Comparison of ENCODE assay signal across 28 mouse cellular contexts in the genomic region with DNA sequence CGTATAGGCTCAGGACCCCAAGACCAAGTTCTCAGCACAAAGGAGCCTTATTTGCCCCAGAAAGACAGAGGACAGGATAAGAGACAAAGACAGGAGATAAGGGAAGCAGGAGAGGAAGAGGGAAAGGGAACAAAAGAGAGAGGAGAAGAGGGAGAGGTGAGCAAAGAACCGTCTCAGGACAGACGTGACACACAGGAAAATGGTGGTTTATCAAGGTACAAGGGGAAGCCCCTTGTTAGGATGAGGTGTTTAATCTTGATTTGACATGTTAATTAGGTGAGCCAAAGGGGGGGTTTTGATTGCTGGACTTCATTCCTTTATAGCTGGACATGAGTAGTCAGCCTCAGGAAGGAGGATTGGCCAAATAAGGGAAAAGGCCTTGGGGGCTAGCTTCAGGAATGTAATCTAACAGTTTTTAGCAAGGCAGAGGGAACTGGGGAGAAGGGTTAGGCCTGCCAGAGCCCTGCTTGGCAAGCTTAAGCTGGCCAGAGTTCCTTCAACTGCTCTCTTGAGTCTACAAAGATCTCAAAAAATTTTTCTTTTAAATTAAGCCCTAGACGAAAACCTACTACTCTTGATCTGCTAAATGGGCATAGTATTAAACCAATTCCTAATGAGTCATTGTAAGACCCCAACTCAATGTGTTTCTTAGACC. TPM values are rescaled to one million over a fixed set of nuclear protein-coding genes. Genes with fewer than 3 reads are reported as not detected.
A peak's percentile ranks its signal among the peaks of the same experiment; 100 is the strongest.
DNase-seq lines count a peak whose midpoint lies in the region; ATAC-seq and TF ChIP-seq lines count a peak whose summit lies in the region.
"Had no signal": no experiment of that assay in that cellular context is flagged by ENCODE, and none has a peak within 500 bp of the region (broad histone marks: within the 10 kb centered on the region; RNA-seq: fewer than 3 reads in every experiment).

No protein-coding gene starts in this region.

- TF ChIP-seq EP300 in MEL (IDR thresholded peaks at IDR 0.05; ENCODE audit: low read depth in 1 of 2, low read length in 2 of 2), result no peak

- WGBS in forebrain, embryonic 11.5 days, result 88% methylated on average over 4 of the region's 4 CpGs
- WGBS in hindbrain, embryonic 12.5 days, result 89% methylated on average over 4 of the region's 4 CpGs

- TF ChIP-seq RAD21 in MEL (IDR thresholded peaks at IDR 0.05; ENCODE audit: low read depth, low read length), result no peak

- peaks cover 4 to 81% of the 10 kb centered on the region in 2 experiments for H3K36me3 ChIP-seq in MEL (ENCODE audit: control insufficient read depth in 1 of 2, insufficient read depth in 2 of 2, low read length in 2 of 2)
- no peaks in the 10 kb centered on the region for H3K36me3 ChIP-seq in forebrain, embryonic 11.5 days (ENCODE audit: control insufficient read depth, insufficient read depth, low read length)
- H3K36me3 ChIP-seq in hindbrain, embryonic 12.5 days, result peaks cover 20% of the 10 kb centered on the region

- H3K4me3 ChIP-seq in MEL (ENCODE audit: control insufficient read depth in 1 of 2, insufficient read depth in 1 of 2, low read depth in 2 of 2, low read length in 2 of 2), result peak overlapping the region in 1 of 2 experiments; percentile 16; a peak in 1 of 4 replicates
- no peak overlapping the region for H3K4me3 ChIP-seq in forebrain, embryonic 11.5 days (ENCODE audit: low read depth, low read length)
- no peak overlapping the region for H3K4me3 ChIP-seq in hindbrain, embryonic 12.5 days
- H3K4me3 ChIP-seq: embryonic facial prominence, embryonic 13.5 days; forebrain, embryonic 10.5 days; hindbrain, embryonic 10.5 days; midbrain, embryonic 10.5 days; neural tube, embryonic 13.5 days had no signal

- no peaks in the 10 kb centered on the region for H3K9me3 ChIP-seq in MEL (replicated peaks; ENCODE audit: insufficient read depth, low read length)
- H3K9me3 ChIP-seq in forebrain, embryonic 11.5 days (ENCODE audit: control insufficient read depth, low read length), result no peaks in the 10 kb centered on the region
- no peaks in the 10 kb centered on the region for H3K9me3 ChIP-seq in hindbrain, embryonic 12.5 days (replicated peaks)
- H3K9me3 ChIP-seq: embryonic facial prominence, embryonic 13.5 days; forebrain, embryonic 10.5 days; hindbrain, embryonic 10.5 days; midbrain, embryonic 10.5 days; neural tube, embryonic 13.5 days had no signal

- peak; percentile 21 for DNase-seq in adrenal gland, postnatal 14 days
- no peak for DNase-seq in adrenal gland, postnatal 4 days (ENCODE audit: low spot score in 2 of 2)
- DNase-seq in CD4-positive helper T cell, adult 2 months (ENCODE audit: low read depth, low spot score), result peak; percentile 55
- peak; percentile 49 for DNase-seq in MEL (ENCODE audit: low read depth, low spot score)
- no peak for DNase-seq in forebrain, embryonic 11.5 days (ENCODE audit: low spot score)
- DNase-seq: cerebellum, adult 18-20 months; cerebellum, postnatal 10 days; heart, postnatal 14 days; kidney, adult 11 months; kidney, postnatal 14 days; layer of hippocampus, adult 9-11 months; liver; lung, adult 2 months; right cerebral cortex, postnatal 4 days; thymus, adult 2 months; thymus, postnatal 36 days had no signal

- no peaks in the 10 kb centered on the region for H3K27me3 ChIP-seq in MEL (ENCODE audit: control insufficient read depth in 1 of 2, insufficient read depth in 2 of 2, low read length in 2 of 2)
- no peaks in the 10 kb centered on the region for H3K27me3 ChIP-seq in forebrain, embryonic 11.5 days (ENCODE audit: control insufficient read depth, insufficient read depth, low read length)
- no peaks in the 10 kb centered on the region for H3K27me3 ChIP-seq in hindbrain, embryonic 12.5 days
- H3K27me3 ChIP-seq: CH12.LX; embryonic facial prominence, embryonic 13.5 days; neural tube, embryonic 13.5 days had no signal

- H3K4me2 ChIP-seq in forebrain, embryonic 11.5 days (ENCODE audit: low read depth, low read length, severe bottlenecking), result no peak overlapping the region
- H3K4me2 ChIP-seq in hindbrain, embryonic 12.5 days (replicated peaks), result no peak overlapping the region
- H3K4me2 ChIP-seq: embryonic facial prominence, embryonic 13.5 days; neural tube, embryonic 13.5 days had no signal

- no peak for TF ChIP-seq CTCF in MEL (IDR thresholded peaks at IDR 0.05 in 2 of 3, conservative IDR thresholded peaks at IDR 0.05 in 1 of 3; ENCODE audit: control insufficient read depth in 1 of 3, insufficient read depth in 1 of 3, low read depth in 2 of 3, low read length in 3 of 3, poor library complexity in 1 of 3, severe bottlenecking in 1 of 3)

- ATAC-seq in inflammation-experienced regulatory T-cells, adult 6 months, result peak; percentile 95
- no peak for ATAC-seq in forebrain, embryonic 11.5 days (replicated peaks; ENCODE audit: low FRiP score)
- no peak for ATAC-seq in hindbrain, embryonic 12.5 days (ENCODE audit: low FRiP score)
- ATAC-seq: forebrain, embryonic 16.5 days; hindbrain, postnatal 0 days; midbrain, embryonic 16.5 days had no signal

- 0 out of 4 replicates have a peak, but pooled peaks of 1 of the 2 experiments have one; percentile 27 for TF ChIP-seq POLR2A in MEL (IDR thresholded peaks at IDR 0.05; ENCODE audit: control insufficient read depth in 1 of 2, insufficient read depth in 1 of 2, low read depth in 1 of 2, low read length in 2 of 2, poor library complexity in 1 of 2)

- peak overlapping the region; percentile 96 for H3K27ac ChIP-seq in MEL (ENCODE audit: control insufficient read depth, low read depth, low read length)
- no peak overlapping the region for H3K27ac ChIP-seq in forebrain, embryonic 11.5 days (ENCODE audit: low read depth, low read length)
- no peak overlapping the region for H3K27ac ChIP-seq in hindbrain, embryonic 12.5 days
- H3K27ac ChIP-seq: embryonic facial prominence, embryonic 13.5 days; forebrain, embryonic 10.5 days; hindbrain, embryonic 10.5 days; hindbrain, postnatal 0 days; liver, embryonic 14.5 days; midbrain, embryonic 10.5 days; neural tube, embryonic 13.5 days had no signal

- H3K79me2 ChIP-seq in MEL (ENCODE audit: control insufficient read depth, insufficient read depth, low read length, poor library complexity), result peaks cover 44% of the 10 kb centered on the region

- H3K9ac ChIP-seq in MEL (ENCODE audit: control insufficient read depth, low read depth, low read length, poor library complexity, severe bottlenecking), result peak overlapping the region; percentile 56
- no peak overlapping the region for H3K9ac ChIP-seq in forebrain, embryonic 11.5 days (ENCODE audit: low read length)
- H3K9ac ChIP-seq in hindbrain, embryonic 12.5 days, result no peak overlapping the region
- H3K9ac ChIP-seq: embryonic facial prominence, embryonic 13.5 days; liver, embryonic 14.5 days; neural tube, embryonic 13.5 days had no signal

- H3K4me1 ChIP-seq in MEL (ENCODE audit: control insufficient read depth in 1 of 2, insufficient read depth in 2 of 2, low read length in 2 of 2), result peaks cover 35 to 63% of the 10 kb centered on the region in 2 experiments
- peaks cover 3% of the 10 kb centered on the region; the same call in 1 of the 2 replicates for H3K4me1 ChIP-seq in forebrain, embryonic 11.5 days (replicated peaks; ENCODE audit: control insufficient read depth, insufficient read depth, low read length)
- H3K4me1 ChIP-seq in hindbrain, embryonic 12.5 days, result peaks cover 11% of the 10 kb centered on the region

RNA-seq across cellular contexts. Expression of gene Trappc6b, which starts 5.9 kb away (rescaled TPM):
- 87.3 and 90.0 TPM in 2 replicates for total RNA-seq in adrenal gland, postnatal 14 days (2021)
- total RNA-seq in adrenal gland, postnatal 4 days (2021), result 10 to 100 TPM; 92.0 to 95.4 TPM
- 45.9 and 48.1 TPM in 2 replicates for total RNA-seq in MEL (2012; rRNA removed)
- polyA plus RNA-seq in MEL (2012; ENCODE audit: insufficient read depth in 1 of 2, insufficient read length in 2 of 2, low read depth in 1 of 2, low replicate concordance in 2 of 2, missing spikeins in 1 of 2), result 10 to 100 TPM in 1 of 2 experiments, not detected in 1; 75.3 TPM
- polyA plus RNA-seq in inflammation-experienced regulatory T-cells, adult 6 months (2017; shearing (Covaris generic)), result 100 to 1,000 TPM in 2 of 3 experiments, 10 to 100 TPM in 1; 70.3 to 103 (median 103) TPM
- 64.6 and 69.1 TPM in 2 replicates for polyA plus RNA-seq in forebrain, embryonic 11.5 days (2014; fragmentation: Nextera tagmentation; extraction: Ambion mirVana)
- 111 and 119 TPM in 2 replicates for polyA plus RNA-seq in hindbrain, embryonic 12.5 days (2016; fragmentation: Nextera tagmentation; extraction: Ambion mirVana)

RNA-seq across cellular contexts. Expression of gene Pnn, which starts 11.4 kb away (rescaled TPM):
- 54.1 and 60.2 TPM in 2 replicates for total RNA-seq in adrenal gland, postnatal 14 days (2021)
- 10 to 100 TPM; 71.8 to 78.4 TPM for total RNA-seq in adrenal gland, postnatal 4 days (2021)
- 36.7 and 38.4 TPM in 2 replicates for total RNA-seq in MEL (2012; rRNA removed)
- polyA plus RNA-seq in MEL (2012; ENCODE audit: insufficient read depth in 1 of 2, insufficient read length in 2 of 2, low read depth in 1 of 2, low replicate concordance in 2 of 2, missing spikeins in 1 of 2), result 100 to 1,000 TPM; 132 to 216 TPM
- 100 to 1,000 TPM in 2 of 3 experiments, 10 to 100 TPM in 1; 95.0 to 156 (median 100) TPM for polyA plus RNA-seq in inflammation-experienced regulatory T-cells, adult 6 months (2017; shearing (Covaris generic))
- 124 and 127 TPM in 2 replicates for polyA plus RNA-seq in forebrain, embryonic 11.5 days (2014; fragmentation: Nextera tagmentation; extraction: Ambion mirVana)
- polyA plus RNA-seq in hindbrain, embryonic 12.5 days (2016; fragmentation: Nextera tagmentation; extraction: Ambion mirVana), result 106 and 118 TPM in 2 replicates

RNA-seq across cellular contexts. Expression of gene Mia2, which starts 40.3 kb away (rescaled TPM):
- total RNA-seq in adrenal gland, postnatal 14 days (2021), result 87.4 and 106 TPM in 2 replicates
- total RNA-seq in adrenal gland, postnatal 4 days (2021), result 10 to 100 TPM; 72.0 to 78.0 TPM
- total RNA-seq in MEL (2012; rRNA removed), result 103 and 134 TPM in 2 replicates
- 100 to 1,000 TPM in 1 of 2 experiments, not detected in 1; 175 TPM for polyA plus RNA-seq in MEL (2012; ENCODE audit: insufficient read depth in 1 of 2, insufficient read length in 2 of 2, low read depth in 1 of 2, low replicate concordance in 2 of 2, missing spikeins in 1 of 2)
- polyA plus RNA-seq in inflammation-experienced regulatory T-cells, adult 6 months (2017; shearing (Covaris generic)), result 10 to 100 TPM; 19.0 to 34.2 (median 32.9) TPM
- 50.6 and 55.2 TPM in 2 replicates for polyA plus RNA-seq in forebrain, embryonic 11.5 days (2014; fragmentation: Nextera tagmentation; extraction: Ambion mirVana)
- 52.0 and 62.5 TPM in 2 replicates for polyA plus RNA-seq in hindbrain, embryonic 12.5 days (2016; fragmentation: Nextera tagmentation; extraction: Ambion mirVana)

RNA-seq across cellular contexts. Expression of gene Gemin2, which starts 42.1 kb away (rescaled TPM):
- total RNA-seq in adrenal gland, postnatal 14 days (2021), result 9.0 and 9.6 TPM in 2 replicates
- total RNA-seq in adrenal gland, postnatal 4 days (2021), result 10 to 100 TPM; 13.6 to 15.0 TPM
- 17.7 and 18.4 TPM in 2 replicates for total RNA-seq in MEL (2012; rRNA removed)
- polyA plus RNA-seq in MEL (2012; ENCODE audit: insufficient read depth in 1 of 2, insufficient read length in 2 of 2, low read depth in 1 of 2, low replicate concordance in 2 of 2, missing spikeins in 1 of 2), result 10 to 100 TPM in 1 of 2 experiments, not detected in 1; 19.5 TPM
- polyA plus RNA-seq in inflammation-experienced regulatory T-cells, adult 6 months (2017; shearing (Covaris generic)), result 10 to 100 TPM; 38.4 to 43.3 (median 39.6) TPM
- 27.1 and 33.2 TPM in 2 replicates for polyA plus RNA-seq in forebrain, embryonic 11.5 days (2014; fragmentation: Nextera tagmentation; extraction: Ambion mirVana)
- polyA plus RNA-seq in hindbrain, embryonic 12.5 days (2016; fragmentation: Nextera tagmentation; extraction: Ambion mirVana), result 21.9 and 22.0 TPM in 2 replicates

RNA-seq across cellular contexts. Expression of gene Sec23a, which starts 43.5 kb away (rescaled TPM):
- total RNA-seq in adrenal gland, postnatal 14 days (2021), result 45.1 and 46.4 TPM in 2 replicates
- total RNA-seq in adrenal gland, postnatal 4 days (2021), result 10 to 100 TPM; 48.1 to 53.7 TPM
- total RNA-seq in MEL (2012; rRNA removed), result 16.1 and 16.4 TPM in 2 replicates
- polyA plus RNA-seq in MEL (2012; ENCODE audit: insufficient read depth in 1 of 2, insufficient read length in 2 of 2, low read depth in 1 of 2, low replicate concordance in 2 of 2, missing spikeins in 1 of 2), result 10 to 100 TPM; 16.7 to 98.2 TPM
- polyA plus RNA-seq in inflammation-experienced regulatory T-cells, adult 6 months (2017; shearing (Covaris generic)), result 10 to 100 TPM; 30.8 to 34.0 (median 32.3) TPM
- 76.0 and 76.5 TPM in 2 replicates for polyA plus RNA-seq in forebrain, embryonic 11.5 days (2014; fragmentation: Nextera tagmentation; extraction: Ambion mirVana)
- polyA plus RNA-seq in hindbrain, embryonic 12.5 days (2016; fragmentation: Nextera tagmentation; extraction: Ambion mirVana), result 108 and 121 TPM in 2 replicates

Comparison
In these comparisons a context has a peak if more than half of its experiments do, and no peak if none do; other contexts are left out.
1. DNase-seq: peak in adrenal gland, postnatal 14 days (single experiment), CD4-positive helper T cell, adult 2 months (single experiment) and MEL (single experiment); none in adrenal gland, postnatal 4 days (0 of 2) and forebrain, embryonic 11.5 days (single experiment).